Mouse (Mus musculus) forebrain, embryonic 10.5 days (tissue): ENCODE data around the gene Atf5. TPM values are rescaled to one million over a fixed set of nuclear protein-coding genes. Genes with fewer than 3 reads are reported as not detected.

Source experiments
- DNase-seq: peaks from one replicate; pipeline ENCODE4 v3.0.0-alpha.2; 2017; ENCODE audit warnings: low spot score; ENCODE audit errors: extremely low spot score
- H3K27ac ChIP-seq: fragments of 300-500 bp; sonication (generic); 2 replicates; pipeline ENCODE4 v1.5.1; 2016; ENCODE audit warnings: mild to moderate bottlenecking
- H3K27me3 ChIP-seq: fragments of 300-500 bp; sonication (generic); 2 replicates; pipeline ENCODE4 v1.6.1; 2016; ENCODE audit warnings: mild to moderate bottlenecking; ENCODE audit not compliant: poor library complexity, severe bottlenecking
- H3K36me3 ChIP-seq: fragments of 300-500 bp; sonication (generic); replicated peaks from 2 replicates; pipeline ENCODE4 v1.6.1; 2016; ENCODE audit warnings: mild to moderate bottlenecking, moderate library complexity
- H3K4me1 ChIP-seq: fragments of 300-500 bp; sonication (generic); 2 replicates; pipeline ENCODE4 v1.6.1; 2016
- H3K4me3 ChIP-seq: fragments of 300-500 bp; sonication (generic); 2 replicates; pipeline ENCODE4 v1.5.1; 2016; ENCODE audit warnings: mild to moderate bottlenecking, moderate library complexity
- H3K9me3 ChIP-seq: fragments of 300-500 bp; sonication (generic); 2 replicates; pipeline ENCODE4 v1.6.1; 2016; ENCODE audit warnings: mild to moderate bottlenecking, moderate library complexity
- WGBS: fragments of 180-500 bp; shearing (Covaris S2); methylation state at CpG from one replicate; pipeline ENCODE4 v1.1.7; 2016; 5-methylcytosine and 5-hydroxymethylcytosine counted together
- polyA plus RNA-seq: library from polyadenylated mRNA; unstranded; fragments of >200 nt; fragmentation: Nextera tagmentation; extraction: Ambion mirVana; gene quantifications from 2 replicates; pipeline ENCODE4 v1.2.1, GENCODE M21; 2016

The Atf5 gene
- 3.3 and 3.6 TPM in 2 replicates for polyA plus RNA-seq

DNA sequence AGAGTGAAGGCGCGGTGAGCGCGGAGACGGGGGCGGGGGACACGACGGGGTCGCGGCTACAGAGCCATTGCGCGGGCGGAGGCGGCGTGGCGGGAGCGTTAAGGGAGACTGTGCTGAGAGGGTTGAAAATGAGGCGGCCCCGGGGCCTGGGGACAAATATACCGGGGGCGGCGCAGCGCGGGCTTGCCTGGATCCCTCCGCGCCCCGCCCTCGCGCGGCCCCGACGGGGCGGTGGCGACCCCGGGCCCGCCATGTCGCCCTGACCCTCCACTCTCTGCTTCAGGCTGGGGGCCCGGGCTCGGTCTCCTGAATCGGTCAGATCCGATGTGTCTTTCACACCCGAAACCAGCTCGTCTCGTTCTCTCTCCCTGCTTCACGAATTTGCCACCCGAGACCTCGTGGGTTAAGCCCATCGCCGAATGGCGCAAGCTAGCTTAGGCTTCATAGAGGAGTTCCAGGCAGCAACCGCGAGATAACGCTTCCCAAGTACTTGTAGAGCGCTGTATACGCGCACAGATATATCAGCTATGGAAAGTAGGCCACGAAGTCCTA is at the start of gene Atf5:
TSS of gene Atf5 (minus strand) at position 189 of the 552 bp plus-strand sequence.
- under 1% methylated on average over 55 of the region's 57 CpGs for WGBS
- Histone ChIP-seq H3K27ac (peak within 1 kb of the TSS; percentile 99), H3K27me3 (no peaks in the 10 kb centered on the region), H3K4me1 (peaks cover 60% of the 10 kb centered on the region), H3K36me3 (peaks cover 69% of the 10 kb centered on the region), H3K4me3 (peak within 1 kb of the TSS; percentile 90), H3K9me3 (no peaks in the 10 kb centered on the region)
- DNase-seq, result no peak

DNA sequence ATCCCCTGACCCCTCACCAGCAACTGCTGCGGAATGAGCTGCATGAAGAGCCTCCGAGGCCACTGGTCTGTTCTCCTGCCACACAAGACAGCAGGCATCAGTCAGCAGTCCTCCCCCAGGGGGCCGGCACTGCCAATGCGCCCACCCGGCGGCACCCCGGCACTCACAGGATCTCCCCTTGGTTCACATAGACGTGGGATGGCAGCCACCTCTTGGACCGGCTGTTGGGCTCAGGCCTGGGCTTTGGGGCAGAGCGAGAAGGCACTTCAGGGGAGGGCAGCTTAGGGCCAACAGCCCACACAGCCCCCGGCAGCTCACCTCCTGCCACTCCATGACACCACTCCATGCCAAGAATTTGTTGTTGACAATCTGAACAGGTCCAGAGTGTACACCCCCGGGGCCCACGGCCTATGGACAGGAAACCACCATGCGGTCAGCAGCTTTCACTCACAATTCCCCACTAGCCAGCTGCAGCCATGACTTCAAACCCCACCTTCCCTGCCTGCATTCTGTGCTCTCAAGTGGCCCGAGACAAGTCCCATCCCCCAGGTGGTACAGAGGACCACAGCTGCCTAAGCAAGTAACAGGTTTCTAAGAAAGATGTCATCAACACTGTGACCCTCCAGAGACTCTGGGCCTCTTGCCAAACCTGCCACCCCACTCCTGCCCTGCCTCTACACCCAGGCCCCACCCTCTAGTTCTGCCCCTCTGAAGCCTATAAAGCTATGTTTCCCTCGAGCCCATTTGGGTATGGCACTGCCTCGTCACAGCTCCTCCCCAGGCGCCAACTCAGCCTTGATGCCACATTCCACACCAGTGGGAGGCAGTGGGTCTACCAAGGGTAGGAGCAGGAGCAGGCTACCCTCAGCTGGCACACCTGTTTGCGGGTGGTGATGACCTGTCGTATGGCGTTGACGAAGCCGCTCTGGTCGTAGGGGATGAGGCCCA is 48.4 kb upstream of the Atf5 start:
- 91% methylated on average over 24 of the region's 24 CpGs for WGBS

DNA sequence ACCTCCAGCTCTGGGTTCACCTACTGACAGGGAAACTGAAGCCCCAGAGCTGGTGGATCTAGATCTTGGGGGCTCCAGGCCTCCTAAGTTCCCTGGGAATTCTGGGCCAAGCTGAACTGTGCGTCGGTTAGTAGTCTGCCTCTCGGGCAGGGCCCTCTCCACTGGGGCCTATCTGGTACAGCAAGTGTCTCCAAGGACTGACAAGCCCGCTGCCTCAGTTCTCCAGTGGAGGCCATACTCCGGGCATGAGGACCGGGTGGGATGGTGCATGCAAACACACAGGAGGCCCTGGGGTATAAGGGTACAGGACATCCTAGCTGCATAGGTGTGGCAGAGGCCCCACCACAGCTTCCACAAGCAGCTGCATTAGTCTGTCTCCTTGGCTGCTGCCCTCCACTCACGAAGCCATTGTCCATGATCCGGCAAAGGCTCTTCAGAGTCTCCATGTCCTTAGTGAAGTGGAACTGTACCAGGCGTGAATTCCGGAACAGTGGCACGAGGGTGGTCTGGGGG is 47.6 kb upstream of the Atf5 start:
- no peaks in the 10 kb centered on the region for H3K9me3 ChIP-seq
- H3K4me3 ChIP-seq, result peak overlapping the region; percentile 19
- H3K27me3 ChIP-seq, result no peaks in the 10 kb centered on the region
- 90% methylated on average over 11 of the region's 11 CpGs for WGBS
- DNase-seq, result no peak
- H3K36me3 ChIP-seq, result peaks cover 89% of the 10 kb centered on the region
- H3K27ac ChIP-seq, result no peak overlapping the region
- H3K4me1 ChIP-seq, result peaks cover 60% of the 10 kb centered on the region

More for the DNA sequence above, 48.4 kb upstream of the Atf5 start:
- Histone ChIP-seq H3K36me3 (peaks cover 86% of the 10 kb centered on the region), H3K9me3 (no peaks in the 10 kb centered on the region), H3K27ac (no peak overlapping the region), H3K4me1 (peaks cover 61% of the 10 kb centered on the region), H3K4me3 (peak overlapping the region; percentile 19), H3K27me3 (no peaks in the 10 kb centered on the region)
- no peak for DNase-seq

DNA sequence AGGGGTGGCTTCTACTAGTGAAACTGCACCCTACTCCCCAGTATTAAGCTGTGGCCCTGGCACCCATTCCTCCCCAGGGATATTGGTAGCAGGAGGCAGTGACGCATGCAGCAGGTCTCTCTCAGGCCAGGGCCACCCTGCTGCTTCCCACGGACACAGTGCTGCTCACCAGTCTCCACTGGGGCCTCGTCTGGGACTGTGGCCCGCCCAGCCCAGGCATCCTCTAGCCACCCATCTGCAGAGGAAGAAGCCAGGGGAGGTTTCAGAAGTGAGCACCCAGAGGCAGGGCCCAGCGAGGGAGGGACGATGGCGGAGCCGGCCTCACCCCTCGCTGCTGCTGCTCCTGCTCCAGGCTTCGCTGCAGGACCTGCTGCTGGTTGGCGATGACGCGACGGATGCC is 46.8 kb upstream of the Atf5 start:
- WGBS, result 93% methylated on average over 14 of the region's 14 CpGs
- no peak for DNase-seq

DNA sequence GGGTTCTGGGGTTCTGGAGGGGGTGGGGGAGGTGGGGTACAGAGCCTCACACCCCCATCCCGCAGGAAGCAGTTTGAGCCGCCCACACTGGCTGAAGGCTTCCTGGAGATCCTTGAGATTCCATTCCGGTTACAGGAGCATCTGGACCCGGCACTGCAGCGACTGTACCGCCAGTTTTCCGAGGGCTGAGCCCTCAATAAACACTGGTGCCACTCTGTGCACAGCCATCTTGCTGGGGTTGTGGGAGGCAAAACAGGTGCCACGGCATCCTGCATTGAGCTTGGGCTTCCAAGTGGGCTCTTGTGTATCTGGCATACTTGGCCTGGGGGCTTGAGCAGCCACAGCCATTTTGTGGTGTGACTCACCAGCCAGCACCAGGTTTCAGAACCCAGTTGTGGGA is 46.0 kb upstream of the Atf5 start:
- Histone ChIP-seq H3K27ac (no peak overlapping the region), H3K4me3 (peak overlapping the region; percentile 8; the same call in 1 of the 2 replicates), H3K27me3 (no peaks in the 10 kb centered on the region), H3K9me3 (no peaks in the 10 kb centered on the region), H3K36me3 (peaks cover 84% of the 10 kb centered on the region), H3K4me1 (peaks cover 61% of the 10 kb centered on the region)
- 94% methylated on average over 8 of the region's 8 CpGs for WGBS
- no peak for DNase-seq

More for the DNA sequence above, 46.8 kb upstream of the Atf5 start:
- Histone ChIP-seq H3K27me3 (no peaks in the 10 kb centered on the region), H3K9me3 (no peaks in the 10 kb centered on the region), H3K4me1 (peaks cover 61% of the 10 kb centered on the region), H3K4me3 (peak overlapping the region; percentile 8; the same call in 1 of the 2 replicates), H3K27ac (no peak overlapping the region), H3K36me3 (peaks cover 91% of the 10 kb centered on the region)

DNA sequence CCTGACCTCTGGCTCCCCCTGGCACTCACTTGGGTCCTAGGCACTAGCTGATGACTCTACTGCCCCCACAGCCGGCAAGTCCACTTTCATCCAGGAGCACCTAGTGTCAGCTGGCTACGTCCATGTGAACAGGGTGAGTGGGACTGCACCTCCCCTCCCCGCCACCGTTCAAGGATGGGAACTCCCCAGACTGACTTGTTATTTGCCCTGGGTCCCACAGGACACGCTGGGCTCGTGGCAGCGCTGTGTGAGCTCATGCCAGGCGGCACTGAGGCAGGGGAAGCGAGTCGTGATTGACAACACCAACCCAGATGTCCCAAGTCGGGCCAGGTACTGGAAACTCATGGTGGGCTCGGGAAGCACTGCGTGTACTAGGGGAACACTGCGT is 45.0 kb upstream of the Atf5 start:
- peaks cover 74% of the 10 kb centered on the region for H3K36me3 ChIP-seq
- H3K4me3 ChIP-seq, result peak overlapping the region; percentile 8; the same call in 1 of the 2 replicates
- H3K9me3 ChIP-seq, result no peaks in the 10 kb centered on the region
- H3K27ac ChIP-seq, result peak overlapping the region; percentile 69
- H3K27me3 ChIP-seq, result no peaks in the 10 kb centered on the region
- WGBS, result 90% methylated on average over 14 of the region's 14 CpGs
- peaks cover 60% of the 10 kb centered on the region for H3K4me1 ChIP-seq
- no peak for DNase-seq

DNA sequence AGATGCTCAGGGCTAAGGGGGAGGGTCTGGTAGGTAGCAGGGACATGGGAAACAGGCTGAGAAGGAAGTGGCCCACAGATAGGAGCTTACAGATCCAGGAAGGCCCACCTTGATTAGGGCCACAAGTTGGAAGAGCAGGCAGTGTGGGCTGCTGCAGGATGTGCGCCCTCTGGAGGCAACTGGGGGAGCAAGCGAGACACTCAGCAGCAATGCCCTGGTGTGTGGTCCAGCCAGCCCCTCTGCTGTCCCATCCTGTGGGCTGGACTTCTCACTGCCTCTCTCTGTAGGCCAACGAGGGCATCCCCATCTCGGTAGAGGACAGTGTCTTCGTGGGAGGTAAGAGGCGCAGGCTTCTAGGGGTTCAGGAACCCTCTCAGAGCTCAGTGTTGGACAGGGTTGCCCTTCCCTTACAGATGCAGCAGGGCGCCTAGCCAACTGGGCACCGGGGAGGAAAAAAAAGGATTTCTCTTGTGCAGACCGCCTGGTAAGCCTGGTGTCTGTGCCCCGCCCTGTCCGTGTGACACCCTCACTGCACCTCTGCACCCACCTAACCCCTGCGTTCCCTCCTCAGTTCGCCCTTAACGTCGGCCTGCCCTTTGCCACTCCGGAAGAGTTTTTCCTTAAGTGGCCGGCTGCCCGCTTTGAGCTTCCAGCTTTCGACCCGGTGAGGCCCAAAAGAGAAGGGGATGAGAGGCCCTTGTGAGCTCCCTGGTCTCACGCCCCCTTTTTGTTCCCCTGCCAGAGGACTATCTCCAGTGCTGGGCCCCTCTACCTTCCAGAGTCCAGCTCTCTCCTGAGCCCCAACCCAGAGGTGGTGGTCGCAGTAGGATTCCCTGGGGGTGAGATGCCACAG is 44.3 kb upstream of the Atf5 start:
- H3K27ac ChIP-seq, result peak overlapping the region; percentile 69
- H3K36me3 ChIP-seq, result peaks cover 68% of the 10 kb centered on the region
- 61% methylated on average over 22 of the region's 22 CpGs for WGBS
- peaks cover 59% of the 10 kb centered on the region for H3K4me1 ChIP-seq
- no peaks in the 10 kb centered on the region for H3K9me3 ChIP-seq
- no peaks in the 10 kb centered on the region for H3K27me3 ChIP-seq
- DNase-seq, result peak; percentile 74
- peak overlapping the region; percentile 24; the same call in 1 of the 2 replicates for H3K4me3 ChIP-seq

DNA sequence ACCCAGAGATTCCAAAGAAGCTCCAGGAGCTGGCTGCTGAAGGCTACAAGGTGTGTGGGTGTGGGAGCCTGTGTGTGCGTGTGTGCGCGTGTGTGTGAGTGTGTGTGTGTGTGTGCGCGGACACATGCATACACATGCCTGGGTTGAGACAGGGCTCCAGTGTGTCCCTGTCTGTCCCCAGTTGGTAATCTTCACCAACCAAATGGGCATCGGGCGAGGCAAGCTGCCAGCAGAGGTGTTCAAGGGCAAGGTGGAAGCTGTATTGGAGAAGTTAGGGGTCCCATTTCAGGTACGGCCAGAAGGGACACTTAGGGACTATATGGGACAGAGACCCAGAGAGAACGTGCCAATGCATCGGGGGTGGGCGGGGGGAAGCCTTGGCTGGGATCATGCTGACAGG is 43.4 kb upstream of the Atf5 start:
- Histone ChIP-seq H3K4me1 (peaks cover 60% of the 10 kb centered on the region), H3K27me3 (no peaks in the 10 kb centered on the region), H3K9me3 (no peaks in the 10 kb centered on the region), H3K36me3 (peaks cover 59% of the 10 kb centered on the region), H3K27ac (no peak overlapping the region), H3K4me3 (peak overlapping the region; percentile 24; the same call in 1 of the 2 replicates)
- no peak for DNase-seq
- WGBS, result 92% methylated on average over 11 of the region's 11 CpGs

DNA sequence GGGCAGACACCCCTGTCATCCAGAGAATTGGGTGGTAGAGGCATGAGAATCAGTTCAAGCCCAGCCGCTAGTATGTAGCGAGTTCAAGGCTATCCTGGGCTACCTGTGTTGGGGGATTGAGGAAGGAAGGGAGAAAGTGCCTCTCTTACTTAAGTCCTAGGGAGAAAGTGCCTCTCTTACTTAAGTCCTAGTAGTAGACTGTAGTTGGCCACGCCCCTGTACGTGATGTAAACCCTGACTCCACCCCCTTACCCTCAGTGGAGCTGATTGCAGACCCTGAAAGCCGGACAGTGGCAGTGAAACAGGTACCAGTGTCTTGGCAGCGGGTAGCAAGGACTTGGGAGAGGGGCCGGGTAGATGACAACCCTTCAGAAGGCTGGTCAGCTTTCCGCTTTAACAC is 41.4 kb upstream of the Atf5 start:
- H3K4me3 ChIP-seq, result peak overlapping the region; percentile 93

DNA sequence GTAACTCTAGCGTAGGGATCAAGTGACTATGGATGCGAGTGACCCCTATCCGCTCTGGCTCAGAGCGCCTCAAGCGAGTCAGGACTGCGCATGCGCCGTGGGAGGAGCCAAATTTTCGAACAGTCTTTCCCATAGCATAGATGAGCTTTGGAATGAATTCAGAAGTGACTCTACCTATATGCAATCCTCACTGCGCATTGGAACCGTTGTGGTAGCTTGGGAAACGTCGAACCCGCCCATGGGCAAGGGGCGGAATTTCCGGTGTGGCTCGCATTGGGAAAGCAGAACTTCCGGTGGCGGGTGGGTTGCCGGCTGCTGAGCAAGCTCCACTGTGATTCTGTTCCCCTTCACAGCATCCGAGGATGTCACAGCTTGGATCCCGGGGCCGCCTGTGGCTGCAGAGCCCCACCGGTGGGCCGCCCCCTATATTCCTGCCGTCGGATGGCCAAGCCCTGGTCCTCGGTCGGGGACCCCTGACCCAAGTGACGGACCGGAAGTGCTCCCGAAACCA is 40.6 kb upstream of the Atf5 start, which contains the start of gene Pnkp:
TSS of gene Pnkp (plus strand) at position 98 of the 511 bp plus-strand sequence.
- peak; percentile 89 for DNase-seq
- H3K4me3 ChIP-seq, result peak within 1 kb of the TSS; percentile 93
- H3K36me3 ChIP-seq, result peaks cover 46% of the 10 kb centered on the region
- H3K27ac ChIP-seq, result peak within 1 kb of the TSS; percentile 94
- H3K4me1 ChIP-seq, result peaks cover 79% of the 10 kb centered on the region
- no peaks in the 10 kb centered on the region for H3K27me3 ChIP-seq
- no peaks in the 10 kb centered on the region for H3K9me3 ChIP-seq
- WGBS, result under 1% methylated on average over 32 of the region's 32 CpGs

More for the DNA sequence above, 41.4 kb upstream of the Atf5 start:
- no peaks in the 10 kb centered on the region for H3K9me3 ChIP-seq
- H3K4me1 ChIP-seq, result peaks cover 73% of the 10 kb centered on the region
- H3K27me3 ChIP-seq, result no peaks in the 10 kb centered on the region
- WGBS, result 27% methylated on average over 8 of the region's 8 CpGs
- DNase-seq, result no peak
- peaks cover 47% of the 10 kb centered on the region for H3K36me3 ChIP-seq
- H3K27ac ChIP-seq, result peak overlapping the region; percentile 94

DNA sequence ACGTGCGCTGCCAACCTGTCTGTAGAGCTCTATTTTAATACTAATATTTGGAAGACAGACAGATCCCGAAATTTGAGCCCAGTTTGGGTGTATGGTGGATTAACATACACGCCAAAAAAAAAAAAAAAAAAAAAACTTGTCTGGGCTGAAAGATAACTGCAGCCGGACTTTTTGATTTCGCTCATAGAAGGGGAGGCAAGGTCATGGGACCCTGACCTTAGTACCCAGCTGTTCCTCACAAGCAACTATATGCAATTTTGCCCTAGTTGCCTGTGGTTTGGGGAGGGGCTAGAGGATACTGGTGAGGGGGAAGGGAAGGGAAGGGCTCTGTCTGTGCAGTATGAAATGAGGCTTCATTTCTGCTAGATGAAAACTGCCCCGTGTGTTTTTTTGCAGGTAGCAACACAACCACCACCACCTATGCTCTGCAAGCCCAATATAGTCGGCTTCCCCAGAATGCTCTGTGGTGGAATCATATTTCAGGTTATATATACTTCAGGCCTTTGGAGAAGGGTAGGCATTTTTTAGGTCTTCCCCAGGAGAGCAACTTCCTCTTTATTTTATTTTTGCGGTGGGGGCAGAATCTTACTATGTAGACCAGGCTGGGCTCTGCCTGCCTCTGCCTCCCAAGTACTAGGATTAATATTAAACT is 39.9 kb upstream of the Atf5 start:
- H3K4me3 ChIP-seq, result peak overlapping the region; percentile 93

More for the DNA sequence above, 39.9 kb upstream of the Atf5 start:
- WGBS, result 71% methylated on average over 9 of the region's 9 CpGs
- DNase-seq, result no peak
- H3K36me3 ChIP-seq, result peaks cover 44% of the 10 kb centered on the region
- H3K27ac ChIP-seq, result peak overlapping the region; percentile 94
- H3K4me1 ChIP-seq, result peaks cover 78% of the 10 kb centered on the region
- H3K27me3 ChIP-seq, result no peaks in the 10 kb centered on the region
- no peaks in the 10 kb centered on the region for H3K9me3 ChIP-seq
